ENCODE assay signal across 28 mouse cellular contexts in the genomic region with DNA sequence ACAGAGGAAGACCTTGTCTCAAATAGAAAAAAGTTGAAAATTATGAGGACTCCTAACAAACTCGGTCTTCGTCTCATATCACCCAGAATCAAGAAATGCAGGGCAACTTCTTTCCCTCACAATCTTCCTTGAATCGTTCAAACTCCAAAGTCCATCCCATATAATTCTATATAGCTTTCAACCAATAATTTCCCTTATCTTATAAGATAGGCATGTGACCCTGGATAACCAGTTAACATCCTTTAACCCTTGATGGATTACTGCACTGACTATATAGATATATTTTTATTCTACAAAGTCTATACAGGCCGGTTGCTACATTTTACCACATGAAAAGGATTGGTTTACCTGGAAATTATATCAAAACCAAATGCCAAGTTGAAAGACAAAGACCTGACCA.
DNase-seq lines count a peak whose midpoint lies in the region; ATAC-seq and TF ChIP-seq lines count a peak whose summit lies in the region.
"Had no signal": no experiment of that assay in that cellular context is flagged by ENCODE, and none has a peak within 500 bp of the region (broad histone marks: within the 10 kb centered on the region; RNA-seq: fewer than 3 reads in every experiment).

No protein-coding gene starts in this region.

- DNase-seq in heart, adult 11 months, result peak; percentile 15
- no peak for DNase-seq in heart, postnatal 4 days
- DNase-seq in thymus, postnatal 25 days, result no peak
- DNase-seq in frontal cortex, postnatal 25 days (ENCODE audit: low spot score in 2 of 2), result no peak
- DNase-seq: adrenal gland, adult 8-10 months; adrenal gland, postnatal 14 days; B cell, adult 2 months; cerebellum, adult 11 months; cerebellum, adult 18-20 months; cerebellum, adult 8-10 months; cerebellum, adult 9-11 months; cerebellum, postnatal 14 days; cerebellum, postnatal 36 days; embryo, embryonic 11 days had no signal

- H3K9ac ChIP-seq in intestine, postnatal 0 days (ENCODE audit: low read depth, low read length), result no peak overlapping the region
- H3K9ac ChIP-seq: embryonic facial prominence, embryonic 13.5 days; embryonic facial prominence, embryonic 15.5 days; forebrain, embryonic 12.5 days had no signal

- ATAC-seq in intestine, postnatal 0 days, result peak; percentile 45; the same call in 1 of the 2 replicates
- ATAC-seq: activated CD4-positive, CD25-positive, alpha-beta regulatory T cell, adult 4 months; CD4-positive, CD25-positive, alpha-beta regulatory T cell, adult 4 months; forebrain, embryonic 14.5 days; forebrain, embryonic 16.5 days; Patski had no signal

- H3K9me3 ChIP-seq in intestine, postnatal 0 days (ENCODE audit: control insufficient read depth), result no peaks in the 10 kb centered on the region
- H3K9me3 ChIP-seq: embryonic facial prominence, embryonic 15.5 days; forebrain, embryonic 12.5 days; G1E had no signal

- no peaks in the 10 kb centered on the region for H3K27me3 ChIP-seq in intestine, postnatal 0 days (replicated peaks; ENCODE audit: control insufficient read depth, insufficient read depth, low read length)
- H3K27me3 ChIP-seq in small intestine, adult 2 months (ENCODE audit: control insufficient read depth, insufficient read depth, low read length), result no peaks in the 10 kb centered on the region
- H3K27me3 ChIP-seq: CH12.LX; embryonic facial prominence, embryonic 13.5 days; embryonic facial prominence, embryonic 15.5 days; forebrain, embryonic 12.5 days had no signal

- H3K4me1 ChIP-seq in intestine, postnatal 0 days (replicated peaks; ENCODE audit: control insufficient read depth, insufficient read depth, low read length), result 0 out of 2 replicates have a peak, but pooled peaks cover 2% of the 10 kb centered on the region
- H3K4me1 ChIP-seq in small intestine, adult 2 months (ENCODE audit: control insufficient read depth, insufficient read depth, insufficient read length, low read length), result peaks cover 10% of the 10 kb centered on the region

- no peak overlapping the region for H3K27ac ChIP-seq in intestine, postnatal 0 days (ENCODE audit: low read depth, low read length)
- peak overlapping the region; percentile 59; the same call in 1 of the 2 replicates for H3K27ac ChIP-seq in small intestine, adult 2 months (ENCODE audit: insufficient read depth, low read depth, low read length)
- H3K27ac ChIP-seq: embryonic facial prominence, embryonic 13.5 days; embryonic facial prominence, embryonic 15.5 days; forebrain, embryonic 10.5 days; forebrain, embryonic 12.5 days had no signal

- 39% methylated on average over 4 of the region's 4 CpGs for whole genome bisulfite sequencing in intestine, postnatal 0 days
- 38% methylated on average over 4 of the region's 4 CpGs for WGBS in small intestine, adult 2 months

- no peak overlapping the region for H3K4me2 ChIP-seq in intestine, postnatal 0 days (replicated peaks; ENCODE audit: low read depth)
- H3K4me2 ChIP-seq: embryonic facial prominence, embryonic 13.5 days; embryonic facial prominence, embryonic 15.5 days; forebrain, embryonic 12.5 days had no signal

- H3K36me3 ChIP-seq in intestine, postnatal 0 days (ENCODE audit: control insufficient read depth, insufficient read depth), result no peaks in the 10 kb centered on the region
- no peaks in the 10 kb centered on the region for H3K36me3 ChIP-seq in small intestine, adult 2 months (ENCODE audit: control insufficient read depth, insufficient read depth, low read length)
- H3K36me3 ChIP-seq: embryonic facial prominence, embryonic 13.5 days; embryonic facial prominence, embryonic 15.5 days; forebrain, embryonic 10.5 days; forebrain, embryonic 12.5 days; G1E had no signal

- no peak overlapping the region for H3K4me3 ChIP-seq in intestine, postnatal 0 days (ENCODE audit: low read depth, low read length)
- H3K4me3 ChIP-seq in small intestine, adult 2 months (ENCODE audit: low read depth, low read length), result no peak overlapping the region
- H3K4me3 ChIP-seq: embryonic facial prominence, embryonic 13.5 days; embryonic facial prominence, embryonic 15.5 days; erythroblast, embryonic 14.5 days; forebrain, embryonic 10.5 days; forebrain, embryonic 12.5 days had no signal

- no peak for TF ChIP-seq CTCF in intestine, postnatal 0 days (IDR thresholded peaks at IDR 0.05; ENCODE audit: low read depth)
- TF ChIP-seq CTCF in small intestine, adult 2 months (IDR thresholded peaks at IDR 0.05; ENCODE audit: extremely low read depth, insufficient read length, insufficient replicate concordance, low read depth, low read length), result no peak

- no peak for TF ChIP-seq POLR2A in small intestine, adult 2 months (IDR thresholded peaks at IDR 0.05; ENCODE audit: low read depth, low read length)
